Mouse (Mus musculus): ENCODE measurements at regions not wholly inside any gene's neighbourhood (a gene's known extent, or its start where the extent isn't known, plus 50 kb on each side); places are given as distances from the start of the nearest gene placed in this dataset.
A peak's percentile ranks its signal among the peaks of the same experiment; 100 is the strongest.

DNA sequence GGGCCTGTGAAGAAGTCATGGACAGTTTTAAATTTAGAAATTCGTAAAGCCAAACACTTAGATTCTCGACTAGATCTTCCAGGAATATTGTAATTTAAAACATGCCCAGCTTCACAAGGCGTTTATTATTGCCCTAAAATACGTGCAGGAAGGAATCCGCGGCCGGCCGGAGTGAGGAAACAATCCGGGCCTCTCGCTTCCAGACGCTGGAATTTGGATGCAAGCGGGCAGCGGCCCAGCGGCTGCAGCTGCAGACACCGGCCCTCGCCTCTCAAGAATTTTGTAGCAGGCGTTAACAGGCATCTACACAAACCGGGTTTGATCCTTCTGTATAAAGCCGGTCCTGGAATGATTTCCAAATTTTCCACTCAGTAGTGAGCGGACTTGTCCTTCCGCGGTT lies 260.7 kb upstream of the Nfe2l3 start:
- intact Hi-C loops (cut with DNase I) = no loop called here
- peak; percentile 79 to 83 for DNase-seq

DNA sequence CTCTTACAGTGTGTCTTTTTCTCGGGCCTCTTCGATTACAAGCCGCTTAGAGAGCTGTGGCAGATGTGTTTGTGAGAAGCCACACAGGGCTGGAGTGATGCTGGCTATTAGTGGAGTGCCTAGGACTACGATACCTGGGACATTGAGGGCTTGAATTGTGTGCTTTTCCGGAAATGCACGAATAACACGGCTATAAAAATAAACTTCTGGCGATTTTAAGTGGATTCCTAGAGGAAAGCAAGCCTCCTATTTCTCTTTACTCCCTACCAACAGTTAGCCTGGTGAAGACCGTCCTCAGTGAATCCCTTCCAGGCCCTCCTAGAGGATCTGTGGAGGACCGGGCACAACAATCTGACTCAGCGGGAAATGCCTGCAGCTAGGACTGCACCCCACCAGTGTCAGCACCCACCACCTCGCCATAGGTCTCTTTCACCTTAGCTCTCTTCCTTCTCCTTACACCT lies 260.1 kb upstream of the Nfe2l3 start:
- intact Hi-C loops (cut with DNase I) = no loop called here
- DNase-seq = no peak

DNA sequence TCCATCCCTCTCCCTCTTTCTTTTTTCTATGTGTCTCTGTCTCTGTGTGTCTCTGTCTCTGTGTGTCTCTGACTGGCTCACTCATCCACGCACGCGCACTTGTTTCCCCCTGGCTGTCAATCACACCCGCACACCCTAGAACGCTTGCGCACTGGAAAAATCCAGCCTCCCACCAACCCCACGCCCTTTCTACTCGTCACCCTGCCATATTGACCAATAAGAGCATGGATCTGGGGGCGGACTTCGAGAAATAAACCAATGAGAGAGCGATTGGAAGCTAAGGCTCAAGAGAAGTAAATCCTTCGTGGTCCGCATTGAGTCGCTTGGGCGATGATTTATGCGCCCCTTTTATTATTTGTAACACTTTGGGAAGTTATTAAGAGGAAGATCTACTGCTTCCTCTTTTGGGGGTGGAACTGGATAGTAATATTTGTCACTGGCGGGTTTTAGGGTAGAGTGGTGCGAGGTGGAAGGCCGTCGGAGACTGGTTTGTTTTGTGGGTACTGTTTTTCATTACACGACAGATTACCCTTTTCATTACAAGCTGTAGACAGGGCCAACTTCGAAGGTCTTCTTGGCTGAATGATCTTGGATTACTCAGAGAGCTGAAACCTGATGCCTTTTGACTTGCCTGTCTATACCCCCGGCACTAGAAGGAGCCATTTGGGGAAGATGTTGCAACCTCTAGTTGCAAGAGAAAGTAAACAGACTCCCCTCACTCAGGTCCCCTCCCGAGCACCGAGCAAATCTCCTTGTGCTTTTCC lies 259.4 kb upstream of the Nfe2l3 start:
- intact Hi-C loops (cut with DNase I) = no loop called here

DNA sequence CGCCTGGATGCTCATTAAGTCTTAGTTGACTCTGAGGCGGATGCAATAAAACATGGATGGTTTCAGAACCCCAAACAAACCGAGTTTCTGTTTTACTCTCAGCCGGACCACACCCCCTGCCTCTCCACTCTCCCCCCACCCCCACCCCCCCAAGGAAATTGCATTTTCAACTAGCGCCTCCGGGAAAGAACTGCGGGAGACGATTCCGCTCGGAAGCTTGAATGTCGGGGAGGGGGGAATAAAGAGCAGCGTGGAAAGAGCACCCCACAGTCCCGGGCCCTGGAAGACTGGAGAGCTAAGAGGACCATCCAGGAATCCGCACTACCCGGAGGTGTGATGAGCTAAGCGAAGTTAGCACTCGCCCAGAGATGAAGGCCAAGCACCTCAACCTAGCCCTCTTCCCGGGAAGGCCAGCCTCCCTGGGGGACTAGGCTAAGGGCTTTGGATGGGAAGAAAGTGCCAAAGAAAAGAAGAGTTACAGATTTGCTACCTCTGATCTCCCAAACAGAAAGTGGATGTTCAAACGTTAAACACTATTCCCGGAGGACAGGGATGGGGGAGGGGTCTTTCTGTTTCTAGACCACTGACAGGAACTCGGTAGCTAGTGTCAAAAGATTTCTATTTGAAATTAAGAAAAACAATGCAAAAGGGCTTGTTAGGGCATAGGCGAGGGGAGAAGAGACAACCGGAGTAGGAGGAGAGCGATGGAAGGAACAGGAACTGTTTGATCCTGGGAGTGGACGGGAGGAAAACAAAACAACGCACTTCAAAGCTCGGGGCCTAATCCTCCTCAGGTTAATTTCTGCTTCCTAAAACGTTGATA lies 258.6 kb upstream of the Nfe2l3 start:
- no peak for DNase-seq
- intact Hi-C loops (cut with DNase I) = no loop called here

More for the DNA sequence above, 259.4 kb upstream of the Nfe2l3 start:
- peak; percentile 92 for DNase-seq

DNA sequence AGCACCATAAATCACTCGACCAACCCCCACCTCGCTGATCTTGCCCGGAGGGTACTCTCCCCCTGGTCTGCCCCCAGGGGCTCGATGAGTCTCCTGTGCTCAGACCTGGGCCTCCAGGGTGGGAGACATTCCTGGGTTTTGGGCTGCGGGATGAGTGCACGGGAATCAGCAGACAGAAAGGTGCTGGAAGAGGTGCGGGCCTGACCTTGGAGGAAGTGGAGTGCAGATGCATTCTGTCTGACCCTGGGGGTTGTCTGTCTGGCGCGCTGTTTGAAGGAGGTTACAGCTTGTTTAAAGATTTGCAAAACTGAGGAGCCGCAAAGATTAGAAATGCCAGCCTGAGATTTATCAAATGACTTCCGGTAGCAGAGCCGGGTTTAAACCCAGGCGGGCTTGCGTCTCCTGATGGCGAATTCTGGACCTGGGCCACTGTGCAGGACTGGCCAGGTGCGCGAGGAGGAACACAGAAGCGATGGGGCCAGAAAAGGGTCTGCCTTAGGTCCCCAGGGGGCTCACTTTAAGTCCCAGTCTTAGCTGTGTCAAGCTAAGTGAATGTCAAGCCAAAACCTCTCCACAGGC lies 257.9 kb upstream of the Nfe2l3 start:
- DNase-seq = no peak
- intact Hi-C loops (cut with DNase I) = loop anchor here (5.0 kb wide), 1 partner anchor 1083 kb away; no protein-coding TSS in a partner anchor

DNA sequence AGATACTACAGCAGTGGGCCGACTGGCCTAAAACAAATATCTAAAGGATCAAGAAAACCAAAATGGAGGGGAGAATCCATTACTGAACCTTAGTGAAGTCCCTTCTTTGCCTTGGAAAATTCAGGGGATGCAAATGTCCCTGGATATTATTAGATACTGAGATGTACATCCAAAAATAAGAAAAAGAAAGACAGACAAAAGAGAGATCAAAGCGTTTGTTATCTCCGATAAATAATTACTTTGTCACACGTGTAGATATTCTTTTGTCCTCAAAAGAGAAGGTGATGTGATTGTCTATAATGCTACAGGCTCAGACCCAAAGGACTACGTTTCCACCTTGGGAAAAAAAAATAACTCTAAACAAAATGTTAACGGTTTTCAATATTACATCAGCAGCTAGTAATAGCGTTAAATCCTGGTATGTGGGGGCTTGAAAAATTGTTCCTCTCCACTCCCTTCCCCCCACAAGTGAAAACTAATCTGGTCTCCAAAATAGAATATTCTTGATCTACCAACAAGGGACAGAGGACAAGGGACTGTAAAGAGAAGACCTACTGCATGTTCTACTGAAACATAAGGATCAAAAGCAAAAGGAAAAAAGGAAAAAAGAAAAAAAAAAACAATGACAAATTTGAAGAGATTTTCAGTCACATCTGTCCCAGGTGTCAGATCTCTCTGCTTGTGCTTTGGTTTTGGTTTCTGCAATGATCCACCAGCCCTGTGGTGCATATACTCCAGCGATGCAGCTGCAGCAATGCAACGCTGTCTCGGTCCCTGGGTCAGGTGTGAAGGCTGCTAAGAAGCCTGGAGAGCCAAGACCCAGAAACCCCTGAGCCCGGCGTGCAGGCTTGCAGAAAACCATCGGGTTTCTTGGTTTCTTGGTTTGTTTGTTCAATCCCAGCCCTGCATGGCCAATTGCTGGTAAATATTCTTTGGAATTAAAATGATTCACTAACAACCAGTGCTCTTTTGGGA lies 256.6 kb upstream of the Nfe2l3 start:
- DNase-seq = no peak
- intact Hi-C loops (cut with DNase I) = loop anchor here (5.0 kb wide), 1 partner anchor 1081 kb away; no protein-coding TSS in a partner anchor

DNA sequence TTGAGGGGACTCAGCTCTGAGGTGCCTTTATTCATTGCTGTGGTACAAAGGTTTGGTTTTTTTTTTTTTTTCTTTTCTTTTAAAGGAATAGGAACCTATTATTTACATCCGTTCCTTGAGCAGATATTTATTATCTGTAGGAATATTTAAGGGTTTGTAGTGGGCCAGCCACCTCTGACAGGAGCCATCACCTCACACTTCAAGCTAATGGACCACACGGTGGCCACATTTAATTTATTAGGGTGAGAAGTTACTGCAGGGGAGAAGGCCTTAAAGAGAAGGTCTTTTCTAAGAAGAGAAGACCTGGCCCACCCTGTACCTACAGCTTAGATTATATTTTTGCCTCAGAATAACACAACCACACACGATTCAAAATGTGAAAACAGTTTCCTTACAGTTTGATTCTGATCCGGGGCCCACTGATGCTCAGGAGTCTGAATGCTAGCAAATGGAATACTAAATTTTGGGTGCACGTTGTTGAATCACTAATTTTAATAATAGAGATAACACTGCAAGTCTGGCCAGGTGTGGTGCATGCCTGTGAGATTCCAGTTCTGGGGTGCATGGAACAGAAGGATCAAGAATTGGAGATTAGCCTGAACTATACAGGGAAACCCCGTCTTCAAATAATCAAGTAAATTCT lies 255.6 kb upstream of the Nfe2l3 start:
- DNase-seq = no peak
- intact Hi-C loops (cut with DNase I) = loop anchor here (5.0 kb wide), 1 partner anchor 1080 kb away; no protein-coding TSS in a partner anchor

DNA sequence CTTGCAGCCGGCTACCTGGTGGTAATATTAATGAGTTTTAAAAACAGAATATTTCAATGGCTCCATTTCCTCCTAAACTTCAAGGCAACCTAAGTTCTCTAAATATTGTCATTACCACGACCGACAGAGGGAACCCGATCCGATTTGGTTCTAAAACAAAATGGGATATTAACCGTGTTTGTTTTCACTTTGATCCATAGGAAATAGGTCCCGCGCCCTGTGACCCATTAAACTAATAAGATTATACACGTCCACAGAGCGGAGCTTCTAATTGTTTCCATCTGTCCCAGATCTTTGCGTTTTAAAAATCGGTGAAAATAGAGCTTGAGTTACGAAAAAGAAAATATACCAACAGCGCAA lies 254.8 kb upstream of the Nfe2l3 start:
- intact Hi-C loops (cut with DNase I) = loop anchor here (5.0 kb wide), 1 partner anchor 1080 kb away; no protein-coding TSS in a partner anchor
- no peak for DNase-seq

DNA sequence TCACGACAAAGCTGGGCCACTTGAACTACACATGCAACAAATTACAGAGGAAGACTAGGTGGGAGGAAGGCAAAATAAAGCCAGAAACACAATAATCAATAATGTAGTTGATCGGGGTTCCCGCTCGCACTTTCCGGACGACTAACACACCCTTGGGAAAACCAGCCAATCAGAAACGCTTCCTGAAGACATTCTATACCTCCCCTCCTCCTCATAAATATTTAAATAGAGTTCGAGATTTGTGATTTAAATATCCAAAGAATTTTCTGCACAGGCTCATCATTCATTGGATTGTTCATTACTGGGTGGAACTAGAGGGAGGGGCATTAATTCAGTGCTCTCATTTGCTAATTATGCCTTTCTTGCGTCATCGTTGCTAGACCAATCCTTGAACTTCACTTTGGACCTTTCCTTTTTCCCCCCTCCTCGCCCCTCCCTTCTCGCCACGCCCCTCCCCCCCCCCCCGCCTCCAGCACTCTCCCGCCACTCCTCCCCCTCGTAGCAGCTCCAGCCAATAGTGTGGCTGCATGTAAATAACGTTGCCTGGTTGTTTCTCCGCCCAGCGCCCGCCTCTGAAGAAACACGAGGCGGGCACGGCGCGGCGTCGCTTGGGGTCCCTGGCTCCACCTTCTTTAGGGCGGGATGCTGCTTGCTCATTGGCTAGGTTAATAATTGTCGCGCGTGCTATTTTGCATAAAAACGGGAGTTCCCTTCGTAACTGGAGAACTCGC lies 254.2 kb upstream of the Nfe2l3 start:
- intact Hi-C loops (cut with DNase I) = loop anchor here (5.0 kb wide), 1 partner anchor 1079 kb away; no protein-coding TSS in a partner anchor
- DNase-seq = peak; percentile 85 to 89

DNA sequence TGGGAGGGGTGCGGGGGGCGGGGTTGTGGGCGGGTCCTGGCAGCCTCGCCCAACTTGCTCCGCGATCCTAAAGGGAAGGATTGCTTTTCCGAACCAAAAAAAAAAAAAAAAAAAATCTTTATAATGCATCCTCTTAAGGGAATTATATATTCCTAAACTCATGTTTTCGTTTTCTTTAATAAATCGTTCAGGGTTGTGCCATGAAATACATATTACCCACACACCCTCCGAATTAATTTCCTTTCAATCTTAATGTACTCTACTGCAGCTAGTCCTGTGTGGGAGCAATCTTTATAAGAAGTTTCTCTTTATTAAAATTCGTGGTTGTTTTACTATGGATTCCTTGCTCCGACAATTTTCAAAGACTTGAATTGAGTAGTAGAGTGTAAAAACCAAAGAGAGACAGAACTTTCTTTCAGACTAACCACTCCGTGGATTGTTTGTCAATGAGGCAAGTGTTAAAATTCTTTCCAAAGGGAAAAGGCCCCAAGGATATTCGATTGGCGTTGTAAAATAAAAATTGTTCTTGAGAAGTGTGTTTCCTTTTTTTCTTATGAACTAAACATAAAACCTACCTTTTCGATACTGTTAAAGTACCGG lies 253.6 kb upstream of the Nfe2l3 start:
- DNase-seq = no peak
- intact Hi-C loops (cut with DNase I) = loop anchor here (5.0 kb wide), 1 partner anchor 1078 kb away; no protein-coding TSS in a partner anchor

DNA sequence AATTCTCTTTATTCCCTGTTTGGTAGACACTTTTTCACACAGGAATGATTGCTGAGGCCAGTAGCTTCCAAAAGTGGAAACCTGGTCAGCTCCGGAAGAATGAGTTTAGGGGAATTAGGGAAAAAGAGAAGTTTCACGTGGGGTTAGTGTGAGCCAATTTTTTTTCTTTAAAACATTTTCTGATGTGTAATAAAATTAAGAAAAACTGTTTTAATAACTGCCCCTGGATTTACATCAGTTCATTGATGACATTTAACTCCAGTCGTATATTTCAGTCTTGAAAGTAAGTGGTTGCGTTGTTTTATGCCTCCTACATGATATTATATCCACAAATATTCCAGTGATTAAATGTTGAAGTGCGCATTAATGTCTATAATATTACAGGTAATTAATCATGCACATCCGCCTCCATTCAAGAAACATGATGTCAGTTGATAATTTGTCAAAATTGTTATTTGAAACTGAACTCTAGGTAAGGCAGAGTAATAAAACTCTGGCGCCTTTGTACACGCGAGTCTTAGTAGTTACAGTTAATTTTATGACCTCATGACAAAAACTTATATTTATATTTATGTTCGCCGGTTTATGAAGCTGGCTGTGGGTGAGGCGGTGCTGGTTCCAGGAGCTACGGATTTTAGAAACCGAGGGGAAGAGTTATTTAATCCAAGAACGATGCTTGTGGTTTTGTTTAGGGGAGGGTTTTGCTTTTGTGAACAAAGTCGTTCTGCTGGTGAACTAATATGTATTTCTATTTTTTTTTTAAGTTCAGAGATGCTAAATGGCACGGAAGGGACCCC lies 252.5 kb upstream of the Nfe2l3 start:
- intact Hi-C loops (cut with DNase I) = loop anchor here (2.0 to 5.0 kb wide), 6 partner anchors 827 to 1961 kb away; no protein-coding TSS in a partner anchor
- no peak for DNase-seq

DNA sequence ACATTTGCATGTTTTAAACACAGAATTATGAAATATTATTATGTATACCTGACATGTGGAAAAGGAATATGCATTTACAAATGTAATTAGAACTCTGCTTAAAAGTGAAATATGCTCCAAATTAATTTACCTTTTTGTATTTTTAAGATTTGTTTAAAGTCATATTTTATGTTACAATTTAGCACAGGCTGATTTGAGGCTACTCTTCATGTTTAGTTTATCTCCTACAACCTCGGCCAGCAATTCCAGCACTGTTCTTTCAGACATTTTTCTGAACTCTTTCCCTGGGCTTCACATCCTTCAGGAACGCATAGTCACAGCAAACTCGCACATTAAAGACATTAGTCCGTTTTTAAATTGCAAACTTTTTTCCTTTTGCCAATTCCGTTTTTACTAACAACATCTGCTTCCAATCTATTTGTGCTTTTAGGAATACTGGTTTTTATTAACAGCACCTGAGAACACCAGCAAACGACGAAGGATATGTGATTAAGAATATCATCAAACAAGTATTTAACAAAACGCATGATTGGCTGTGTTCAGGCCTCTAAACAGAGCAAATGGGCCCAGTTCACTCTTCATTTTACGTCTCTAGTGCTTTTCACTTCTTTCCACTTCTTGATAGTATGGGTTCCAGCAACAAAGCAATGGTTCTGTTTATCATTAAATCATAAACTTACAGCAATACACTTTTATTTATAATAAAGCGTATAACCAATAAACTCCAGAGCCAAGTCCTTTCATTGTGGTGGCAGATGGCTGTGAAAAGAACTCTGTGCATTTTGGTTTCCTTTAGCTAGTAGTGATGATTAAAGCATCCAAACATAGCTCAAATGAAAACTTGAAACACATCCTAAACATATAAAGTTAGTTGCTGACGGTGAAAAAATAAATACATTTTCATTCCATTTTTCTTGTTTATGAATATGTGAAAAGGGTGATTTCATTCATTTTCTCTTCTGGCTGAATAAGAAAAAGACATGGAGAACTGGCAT lies 251.3 kb upstream of the Nfe2l3 start:
- no peak for DNase-seq
- intact Hi-C loops (cut with DNase I) = loop anchor here (2.0 to 5.0 kb wide), 5 partner anchors 826 to 1962 kb away; no protein-coding TSS in a partner anchor

DNA sequence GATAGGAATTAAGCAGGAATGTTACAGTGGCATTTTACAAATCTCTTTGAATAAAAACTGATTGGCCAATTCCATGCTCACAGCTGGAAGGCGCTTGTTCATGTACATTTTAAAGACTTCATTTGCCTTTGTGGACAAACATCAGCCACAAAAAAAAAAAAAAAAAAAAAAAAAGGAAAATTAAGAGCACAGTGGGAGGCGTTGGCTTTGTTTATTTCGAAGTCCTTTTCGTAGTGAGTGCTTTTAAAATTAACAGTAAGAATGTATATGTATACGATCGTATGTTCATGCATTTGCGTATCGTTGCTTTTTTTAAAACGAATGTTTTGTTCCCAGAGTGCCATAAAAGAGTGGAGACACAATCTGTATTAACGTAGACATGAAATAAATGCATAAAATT lies 250.6 kb upstream of the Nfe2l3 start:
- intact Hi-C loops (cut with DNase I) = loop anchor here (2.0 to 5.0 kb wide), 5 partner anchors 825 to 1963 kb away; no protein-coding TSS in a partner anchor
- DNase-seq = no peak

DNA sequence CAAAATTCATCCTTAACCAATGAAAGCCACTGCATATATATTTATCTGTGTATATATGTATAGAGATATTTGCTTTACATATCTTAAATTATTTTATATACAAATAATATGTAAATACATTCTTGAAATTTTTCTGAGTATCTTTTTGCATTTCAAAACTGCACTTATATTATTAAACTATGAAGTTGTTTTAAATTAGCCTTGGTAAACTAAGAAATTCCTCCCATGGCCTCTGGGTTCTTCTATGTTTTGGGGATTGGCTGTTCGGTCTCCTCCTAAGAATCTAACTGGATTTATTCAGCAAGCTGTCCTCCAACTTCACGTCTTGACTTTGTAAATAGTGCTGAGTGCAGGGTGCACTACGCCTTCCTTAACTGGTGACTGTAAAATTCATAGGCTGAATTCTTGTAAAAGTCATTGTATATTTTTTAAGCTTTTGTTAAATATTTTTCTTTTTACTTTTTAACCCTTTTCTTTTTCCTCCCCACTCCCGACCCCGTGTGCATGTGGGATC lies 249.6 kb upstream of the Nfe2l3 start:
- no peak for DNase-seq
- intact Hi-C loops (cut with DNase I) = loop anchor here (5.0 kb wide), 3 partner anchors 824 to 1044 kb away; no protein-coding TSS in a partner anchor

DNA sequence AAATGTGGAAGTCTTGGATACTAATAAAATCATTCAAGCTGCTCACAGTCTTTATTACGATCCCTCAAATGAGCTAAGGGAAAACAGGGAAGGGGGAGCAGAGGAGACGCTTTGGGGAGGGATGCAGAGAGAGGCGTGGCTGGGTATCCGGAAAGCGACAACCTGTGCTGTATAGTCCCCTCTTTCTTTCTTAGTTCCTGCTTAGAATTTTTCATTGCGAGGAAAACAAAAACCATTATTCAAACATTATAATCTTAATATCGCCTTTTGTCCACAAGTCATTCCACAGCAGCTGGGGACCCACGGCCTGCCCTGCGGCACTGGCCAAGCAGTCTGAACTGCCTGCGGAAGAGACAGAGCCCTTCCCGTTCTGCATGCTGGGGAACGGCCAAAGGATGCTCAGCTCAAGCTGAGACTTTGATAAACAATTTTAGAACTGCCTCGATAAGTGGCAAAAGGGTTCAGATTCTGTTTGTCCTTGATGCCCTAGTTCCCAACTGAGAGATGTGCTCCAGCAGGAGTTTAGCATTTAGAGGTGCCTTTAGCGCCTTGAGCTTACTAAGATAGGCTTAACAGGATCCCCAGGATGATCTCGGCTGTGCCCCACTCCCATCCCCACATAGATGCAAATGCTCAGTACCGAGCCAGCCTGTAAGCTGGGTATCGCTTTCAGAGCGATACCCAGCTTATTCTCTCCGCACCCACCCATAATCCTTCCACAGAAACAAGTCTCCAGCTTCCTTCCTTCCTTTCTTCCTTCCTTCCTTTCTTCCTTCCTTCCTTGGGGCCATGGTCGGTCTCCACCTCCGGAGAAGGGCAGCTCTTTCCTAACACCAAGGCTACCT lies 248.7 kb upstream of the Nfe2l3 start:
- intact Hi-C loops (cut with DNase I) = loop anchor here (5.0 kb wide), 3 partner anchors 824 to 1044 kb away; no protein-coding TSS in a partner anchor
- no peak for DNase-seq

Data from heart, postnatal 14 days (tissue).